Comparison of ENCODE assay signal across 9 mouse cellular contexts in the genomic region with DNA sequence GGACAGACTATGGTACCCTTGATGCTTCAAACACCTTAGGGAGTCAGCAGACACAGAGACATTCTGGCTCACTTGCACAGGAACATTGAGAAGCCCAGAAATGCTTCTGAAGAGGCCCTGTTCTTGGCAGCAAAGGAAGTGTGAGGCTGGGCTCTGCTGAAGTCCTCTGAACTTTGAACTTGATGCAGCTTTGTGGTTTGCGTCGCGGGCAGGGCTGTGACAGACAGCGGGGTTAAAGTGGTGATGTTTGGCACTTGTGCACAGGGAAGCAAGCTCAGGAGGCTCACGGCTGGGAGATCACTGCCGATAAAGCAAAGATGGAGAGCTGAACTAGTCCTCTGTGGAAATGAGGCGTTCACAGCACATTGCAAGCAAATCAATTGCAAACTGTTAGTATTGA.
DNase-seq lines count a peak whose midpoint lies in the region; ATAC-seq lines count a peak whose summit lies in the region.
"Had no signal": no experiment of that assay in that cellular context is flagged by ENCODE, and none has a peak within 500 bp of the region (broad histone marks: within the 10 kb centered on the region; RNA-seq: fewer than 3 reads in every experiment).

No protein-coding gene starts in this region.

- H3K4me1 ChIP-seq in lung, embryonic 16.5 days (replicated peaks; ENCODE audit: control insufficient read depth, insufficient read depth, low read length) = peaks cover 16% of the 10 kb centered on the region

- H3K27me3 ChIP-seq in lung, embryonic 16.5 days (ENCODE audit: control insufficient read depth, insufficient read depth, low read depth, low read length) = no peaks in the 10 kb centered on the region

- no peak overlapping the region for H3K4me2 ChIP-seq in lung, embryonic 16.5 days (ENCODE audit: low read depth, low read length)

- no peak overlapping the region for H3K4me3 ChIP-seq in lung, embryonic 16.5 days (ENCODE audit: low read length)

- no peak overlapping the region for H3K9ac ChIP-seq in lung, embryonic 16.5 days (ENCODE audit: low read length)

- WGBS in lung, embryonic 16.5 days = 33% methylated on average over 7 of the region's 7 CpGs

- no peak for DNase-seq in lung, postnatal 36 days
- peak; percentile 39 for DNase-seq in kidney, adult 18-20 months
- peak; percentile 57 for DNase-seq in lung, postnatal 10 days
- DNase-seq in thymus, postnatal 4 days = peak; percentile 78
- DNase-seq in adrenal gland, adult (ENCODE audit: inconsistent age in 2 of 2, low spot score in 1 of 2) = no peak
- no peak for DNase-seq in retina, postnatal 1 day

- no peaks in the 10 kb centered on the region for H3K36me3 ChIP-seq in lung, embryonic 16.5 days (ENCODE audit: control insufficient read depth, insufficient read depth, low read length)

- H3K9me3 ChIP-seq in lung, embryonic 16.5 days (ENCODE audit: control insufficient read depth, low read length) = no peaks in the 10 kb centered on the region

- peak overlapping the region; percentile 26; the same call in 1 of the 2 replicates for H3K27ac ChIP-seq in lung, embryonic 16.5 days (ENCODE audit: low read length)
- H3K27ac ChIP-seq: macrophage; stomach, postnatal 0 days had no signal

- peak; percentile 64 for ATAC-seq in lung, embryonic 16.5 days (ENCODE audit: low read depth)

Comparison
In these comparisons a context has a peak if more than half of its experiments do, and no peak if none do; other contexts are left out.
1. DNase-seq: peak in kidney, adult 18-20 months (single experiment), lung, postnatal 10 days (single experiment) and thymus, postnatal 4 days (single experiment); none in lung, postnatal 36 days (single experiment), adrenal gland, adult (0 of 2) and retina, postnatal 1 day (single experiment).